Mouse (Mus musculus) brown adipose tissue, adult 24 weeks (tissue): Measurements from ENCODE around the gene Ndrg4. TPM values are rescaled to one million over a fixed set of nuclear protein-coding genes. Genes with fewer than 3 reads are reported as not detected.

Source experiments
- H3K27ac ChIP-seq: fragments of 200-500 bp; replicated peaks from 2 replicates; pipeline ENCODE4 v1.5.1; 2012; ENCODE audit warnings: low read depth, mild to moderate bottlenecking, low read length
- H3K4me1 ChIP-seq: fragments of 200-500 bp; 2 replicates; pipeline ENCODE4 v1.6.1; 2012; ENCODE audit warnings: low read length, mixed read lengths; ENCODE audit not compliant: control insufficient read depth, insufficient read depth, insufficient read length
- H3K4me3 ChIP-seq: fragments of 200-500 bp; 2 replicates; pipeline ENCODE4 v1.5.1; 2012; ENCODE audit warnings: low read depth, mild to moderate bottlenecking, low read length, moderate library complexity; ENCODE audit not compliant: insufficient read depth
- polyA plus RNA-seq: library from polyadenylated mRNA; stranded (reverse); fragments of >200 nt; gene quantifications from 2 replicates; pipeline ENCODE4 v1.2.4, GENCODE M21; 2012; ENCODE audit not compliant: missing spikeins, insufficient read depth, insufficient read length

Gene Ndrg4
- polyA plus RNA-seq, 1 experiment, result 1.5 TPM

GRCm38 (mm10) chr8:95702480-95703446 is 26.0 kb downstream of the Ndrg4 start:
- Histone ChIP-seq H3K4me3 (peak overlapping the region; percentile 55), H3K27ac (no peak overlapping the region), H3K4me1 (no peaks in the 10 kb centered on the region)

GRCm38 (mm10) chr8:95703461-95704260 is 26.9 kb downstream of the Ndrg4 start:
- Histone ChIP-seq H3K4me1 (no peaks in the 10 kb centered on the region), H3K27ac (no peak overlapping the region), H3K4me3 (peak overlapping the region; percentile 55)

- H3K4me3 ChIP-seq, result no peak overlapping the region
- H3K4me1 ChIP-seq, result no peaks in the 10 kb centered on the region
- H3K27ac ChIP-seq, result no peak overlapping the region
Measured at GRCm38 (mm10) chr8:95704538-95704937, 27.8 kb downstream of the Ndrg4 start.

- Histone ChIP-seq H3K27ac (no peak overlapping the region), H3K4me3 (no peak overlapping the region), H3K4me1 (no peaks in the 10 kb centered on the region)
Measured at GRCm38 (mm10) chr8:95709579-95709978, 32.8 kb downstream of the Ndrg4 start.

- peaks cover 2% of the 10 kb centered on the region; the same call in 1 of the 2 replicates for H3K4me1 ChIP-seq
- no peak overlapping the region for H3K4me3 ChIP-seq
- H3K27ac ChIP-seq, result no peak overlapping the region
Measured at GRCm38 (mm10) chr8:95711029-95711428, 34.2 kb downstream of the Ndrg4 start.

GRCm38 (mm10) chr8:95712395-95712794 is 35.6 kb downstream of the Ndrg4 start:
- H3K27ac ChIP-seq, result no peak overlapping the region
- H3K4me1 ChIP-seq, result peaks cover 6% of the 10 kb centered on the region
- no peak overlapping the region for H3K4me3 ChIP-seq

- Histone ChIP-seq H3K4me1 (peaks cover 6% of the 10 kb centered on the region), H3K27ac (no peak overlapping the region), H3K4me3 (no peak overlapping the region)
Measured at GRCm38 (mm10) chr8:95713100-95714010, 36.6 kb downstream of the Ndrg4 start.

GRCm38 (mm10) chr8:95714367-95714766 is 37.6 kb downstream of the Ndrg4 start:
- Histone ChIP-seq H3K27ac (no peak overlapping the region), H3K4me3 (no peak overlapping the region), H3K4me1 (peaks cover 6% of the 10 kb centered on the region)

GRCm38 (mm10) chr8:95714837-95715413 is 38.1 kb downstream of the Ndrg4 start:
- H3K27ac ChIP-seq, result no peak overlapping the region
- peaks cover 6% of the 10 kb centered on the region for H3K4me1 ChIP-seq
- H3K4me3 ChIP-seq, result peak overlapping the region; percentile 78

GRCm38 (mm10) chr8:95715676-95716531 is 39.1 kb downstream of the Ndrg4 start, which contains the start of gene Setd6:
Setd6 (plus strand) TSS chr8:95715881.
- H3K4me3 ChIP-seq, result peak within 1 kb of the TSS; percentile 78
- peaks cover 6% of the 10 kb centered on the region for H3K4me1 ChIP-seq
- H3K27ac ChIP-seq, result peak within 1 kb of the TSS; percentile 18; the same call in 1 of the 2 replicates

GRCm38 (mm10) chr8:95716546-95717335 is 40.0 kb downstream of the Ndrg4 start:
- Histone ChIP-seq H3K4me1 (peaks cover 6% of the 10 kb centered on the region), H3K27ac (no peak overlapping the region), H3K4me3 (peak overlapping the region; percentile 78)

GRCm38 (mm10) chr8:95727625-95728024 is 50.8 kb downstream of the Ndrg4 start:
- Histone ChIP-seq H3K27ac (no peak overlapping the region), H3K4me1 (no peaks in the 10 kb centered on the region), H3K4me3 (no peak overlapping the region)

- Histone ChIP-seq H3K27ac (no peak overlapping the region), H3K4me3 (no peak overlapping the region), H3K4me1 (no peaks in the 10 kb centered on the region)
Measured at GRCm38 (mm10) chr8:95738596-95738995, 61.8 kb downstream of the Ndrg4 start.
